In the genomic region with DNA sequence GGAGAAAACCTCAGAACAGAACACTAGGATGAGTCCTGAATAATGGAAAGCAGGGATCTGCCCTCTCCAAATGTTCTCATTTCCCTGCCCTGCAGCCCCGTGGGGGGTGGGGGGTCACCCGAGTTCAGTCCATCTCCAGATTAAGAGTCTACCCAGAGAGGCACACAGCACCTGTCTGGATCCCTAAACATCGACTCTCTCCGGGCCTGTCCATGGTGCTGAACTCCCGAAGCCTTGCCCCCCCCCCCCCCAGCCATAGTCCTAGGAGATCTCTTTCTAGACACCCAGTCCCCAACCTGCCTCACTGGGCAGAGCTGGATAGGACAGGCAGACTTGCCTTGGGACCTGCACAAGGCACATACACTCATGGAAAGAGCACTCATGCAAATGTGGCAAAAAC, we compare ENCODE assay signal across 16 mouse cellular contexts. TPM values are rescaled to one million over a fixed set of nuclear protein-coding genes. Genes with fewer than 3 reads are reported as not detected.
A peak's percentile ranks its signal among the peaks of the same experiment; 100 is the strongest.
DNase-seq lines count a peak whose midpoint lies in the region; ATAC-seq and TF ChIP-seq lines count a peak whose summit lies in the region.
"Had no signal": no experiment of that assay in that cellular context is flagged by ENCODE, and none has a peak within 500 bp of the region (broad histone marks: within the 10 kb centered on the region; RNA-seq: fewer than 3 reads in every experiment).

No protein-coding gene starts in this region.

- DNase-seq in hindbrain, embryonic 10.5 days (ENCODE audit: low spot score), result peak; percentile 18
- DNase-seq in thymus, postnatal 4 days, result peak; percentile 18
- DNase-seq in thymus, postnatal 0 days (ENCODE audit: low spot score), result no peak
- peak; percentile 53 for DNase-seq in embryonic facial prominence, embryonic 10.5 days (ENCODE audit: low spot score)
- no peak for DNase-seq in urinary bladder, adult 2 months (ENCODE audit: low spot score)
- DNase-seq in cerebellum, adult 8-10 months, result no peak
- DNase-seq in liver, postnatal 0 days, result no peak
- DNase-seq: liver, embryonic 13.5 days; lung, postnatal 14 days; right cerebral cortex, postnatal 14 days had no signal

- H3K4me2 ChIP-seq in hindbrain, embryonic 16.5 days (ENCODE audit: low read length), result no peak overlapping the region
- H3K4me2 ChIP-seq in liver, postnatal 0 days (ENCODE audit: low read depth, low read length), result no peak overlapping the region
- H3K4me2 ChIP-seq: heart, embryonic 12.5 days; liver, embryonic 13.5 days had no signal

- 27% methylated on average over 5 of the region's 5 CpGs for WGBS in hindbrain, embryonic 10.5 days
- 37% methylated on average over 4 of the region's 5 CpGs for WGBS in hindbrain, embryonic 16.5 days
- WGBS in embryonic facial prominence, embryonic 10.5 days, result 35% methylated on average over 5 of the region's 5 CpGs
- 25% methylated on average over 5 of the region's 5 CpGs for WGBS in liver, postnatal 0 days (ENCODE audit: insufficient replicate concordance)

- TF ChIP-seq CTCF in liver, postnatal 0 days (IDR thresholded peaks at IDR 0.05; ENCODE audit: low read depth), result no peak

- H3K27me3 ChIP-seq in hindbrain, embryonic 10.5 days (ENCODE audit: insufficient read depth, poor library complexity, severe bottlenecking), result no peaks in the 10 kb centered on the region
- H3K27me3 ChIP-seq in hindbrain, embryonic 16.5 days (replicated peaks; ENCODE audit: control insufficient read depth, insufficient read depth, low read length), result no peaks in the 10 kb centered on the region
- no peaks in the 10 kb centered on the region for H3K27me3 ChIP-seq in embryonic facial prominence, embryonic 10.5 days (replicated peaks; ENCODE audit: low read depth, poor library complexity, severe bottlenecking)
- H3K27me3 ChIP-seq in liver, postnatal 0 days (ENCODE audit: insufficient read depth, low read length), result no peaks in the 10 kb centered on the region
- H3K27me3 ChIP-seq: liver, embryonic 13.5 days had no signal

- H3K27ac ChIP-seq in hindbrain, embryonic 10.5 days, result no peak overlapping the region
- no peak overlapping the region for H3K27ac ChIP-seq in hindbrain, embryonic 16.5 days (ENCODE audit: low read depth, low read length)
- no peak overlapping the region for H3K27ac ChIP-seq in embryonic facial prominence, embryonic 10.5 days (replicated peaks)
- H3K27ac ChIP-seq in liver, postnatal 0 days (ENCODE audit: low read depth), result no peak overlapping the region
- H3K27ac ChIP-seq: forebrain, embryonic 10.5 days; liver, embryonic 13.5 days had no signal

- TF ChIP-seq EP300 in liver, postnatal 0 days (IDR thresholded peaks at IDR 0.05; ENCODE audit: low read depth), result no peak

- no peaks in the 10 kb centered on the region for H3K4me1 ChIP-seq in hindbrain, embryonic 10.5 days (replicated peaks)
- no peaks in the 10 kb centered on the region for H3K4me1 ChIP-seq in hindbrain, embryonic 16.5 days (ENCODE audit: control insufficient read depth, insufficient read depth, low read depth, low read length)
- no peaks in the 10 kb centered on the region for H3K4me1 ChIP-seq in embryonic facial prominence, embryonic 10.5 days
- H3K4me1 ChIP-seq in liver, postnatal 0 days (ENCODE audit: insufficient read depth), result no peaks in the 10 kb centered on the region
- H3K4me1 ChIP-seq: forebrain, embryonic 10.5 days; liver, embryonic 13.5 days had no signal

- no peak overlapping the region for H3K4me3 ChIP-seq in hindbrain, embryonic 10.5 days
- H3K4me3 ChIP-seq in hindbrain, embryonic 16.5 days (ENCODE audit: low read length), result no peak overlapping the region
- no peak overlapping the region for H3K4me3 ChIP-seq in embryonic facial prominence, embryonic 10.5 days
- H3K4me3 ChIP-seq in liver, postnatal 0 days (ENCODE audit: low read depth, low read length), result no peak overlapping the region
- H3K4me3 ChIP-seq: forebrain, embryonic 10.5 days; heart, embryonic 12.5 days; liver, embryonic 13.5 days had no signal

- H3K9me3 ChIP-seq in hindbrain, embryonic 10.5 days, result no peaks in the 10 kb centered on the region
- no peaks in the 10 kb centered on the region for H3K9me3 ChIP-seq in hindbrain, embryonic 16.5 days (ENCODE audit: control insufficient read depth, low read length)
- H3K9me3 ChIP-seq in embryonic facial prominence, embryonic 10.5 days, result no peaks in the 10 kb centered on the region
- no peaks in the 10 kb centered on the region for H3K9me3 ChIP-seq in liver, postnatal 0 days (ENCODE audit: low read length)
- H3K9me3 ChIP-seq: forebrain, embryonic 10.5 days; heart, embryonic 12.5 days; liver, embryonic 13.5 days had no signal

- no peak for ATAC-seq in hindbrain, embryonic 16.5 days
- no peak for ATAC-seq in liver, postnatal 0 days
- ATAC-seq: intestine, postnatal 0 days; Patski had no signal

- no peaks in the 10 kb centered on the region for H3K36me3 ChIP-seq in hindbrain, embryonic 10.5 days
- H3K36me3 ChIP-seq in hindbrain, embryonic 16.5 days (ENCODE audit: control insufficient read depth, insufficient read depth, low read length), result no peaks in the 10 kb centered on the region
- H3K36me3 ChIP-seq in embryonic facial prominence, embryonic 10.5 days (replicated peaks), result no peaks in the 10 kb centered on the region
- H3K36me3 ChIP-seq in liver, postnatal 0 days (replicated peaks; ENCODE audit: insufficient read depth, low read length), result no peaks in the 10 kb centered on the region
- H3K36me3 ChIP-seq: forebrain, embryonic 10.5 days; heart, embryonic 12.5 days; liver, embryonic 13.5 days had no signal

- H3K9ac ChIP-seq in hindbrain, embryonic 16.5 days (ENCODE audit: low read depth, low read length), result no peak overlapping the region
- H3K9ac ChIP-seq in liver, postnatal 0 days (replicated peaks), result no peak overlapping the region
- H3K9ac ChIP-seq: heart, embryonic 12.5 days; liver, embryonic 13.5 days had no signal

RNA-seq across cellular contexts. Expression of a gene that starts 29.4 kb away (rescaled TPM):
- not detected in 2 replicates for polyA plus RNA-seq in hindbrain, embryonic 10.5 days (2016; fragmentation: Nextera tagmentation; extraction: Ambion mirVana)
- polyA plus RNA-seq in hindbrain, embryonic 16.5 days (2015; fragmentation: Nextera tagmentation; extraction: Ambion mirVana), result not detected in 2 replicates
- not detected in 2 replicates for polyA plus RNA-seq in thymus, postnatal 0 days (2015; fragmentation: Nextera tagmentation; extraction: Ambion mirVana)
- not detected in 2 replicates for polyA plus RNA-seq in embryonic facial prominence, embryonic 10.5 days (2016; fragmentation: Nextera tagmentation; extraction: Ambion mirVana)
- not detected in 2 replicates for polyA plus RNA-seq in urinary bladder, adult 2 months (2012; rRNA removed)
- not detected in 2 replicates for polyA plus RNA-seq in liver, postnatal 0 days (2015; fragmentation: Nextera tagmentation; extraction: Ambion mirVana)
- polyA plus RNA-seq: forebrain, embryonic 10.5 days; heart, embryonic 12.5 days; intestine, postnatal 0 days; large intestine, adult 2 months; liver, embryonic 13.5 days; Patski had no signal

Comparison
In these comparisons a context has a peak if more than half of its experiments do, and no peak if none do; other contexts are left out.
1. DNase-seq: peak in hindbrain, embryonic 10.5 days (single experiment), thymus, postnatal 4 days (single experiment) and embryonic facial prominence, embryonic 10.5 days (single experiment); none in thymus, postnatal 0 days (single experiment), urinary bladder, adult 2 months (single experiment), cerebellum, adult 8-10 months (single experiment) and liver, postnatal 0 days (single experiment).